Mouse (Mus musculus): ENCODE results near the gene Nemp1. TPM values are rescaled to one million over a fixed set of nuclear protein-coding genes. Genes with fewer than 3 reads are reported as not detected.

The Nemp1 gene
- polyA plus RNA-seq, 1 experiment from 2014 or later: 9.9 TPM

- no peaks in the 10 kb centered on the region for H3K36me3 ChIP-seq (replicated peaks)
- H3K4me1 ChIP-seq: peaks cover 14% of the 10 kb centered on the region
- H3K27me3 ChIP-seq (ENCODE audit: poor library complexity, severe bottlenecking): no peaks in the 10 kb centered on the region
- H3K9me3 ChIP-seq: peaks cover 6% of the 10 kb centered on the region; the same call in 1 of the 2 replicates
- no peak for DNase-seq (ENCODE audit: extremely low spot score, low spot score)
- no peak overlapping the region for H3K4me3 ChIP-seq
- WGBS: 88% methylated on average over 3 of the region's 3 CpGs
- H3K27ac ChIP-seq: no peak overlapping the region
Observed at GRCm38 (mm10) chr10:127626433-127626832, 40.3 kb upstream of the Nemp1 start.

GRCm38 (mm10) chr10:127631261-127632214 lies 35.2 kb upstream of the Nemp1 start:
- H3K4me3 ChIP-seq: no peak overlapping the region
- no peak overlapping the region for H3K27ac ChIP-seq
- H3K36me3 ChIP-seq (replicated peaks): no peaks in the 10 kb centered on the region
- no peaks in the 10 kb centered on the region for H3K27me3 ChIP-seq (ENCODE audit: poor library complexity, severe bottlenecking)
- 84% methylated on average over 10 of the region's 10 CpGs for WGBS
- DNase-seq (ENCODE audit: extremely low spot score, low spot score): no peak
- no peaks in the 10 kb centered on the region for H3K4me1 ChIP-seq
- H3K9me3 ChIP-seq: peaks cover 4% of the 10 kb centered on the region; the same call in 1 of the 2 replicates

GRCm38 (mm10) chr10:127632668-127633271 lies 33.9 kb upstream of the Nemp1 start:
- DNase-seq (ENCODE audit: extremely low spot score, low spot score): no peak
- no peak overlapping the region for H3K4me3 ChIP-seq
- no peaks in the 10 kb centered on the region for H3K27me3 ChIP-seq (ENCODE audit: poor library complexity, severe bottlenecking)
- WGBS: 86% methylated on average over 7 of the region's 7 CpGs
- H3K9me3 ChIP-seq: no peaks in the 10 kb centered on the region
- H3K4me1 ChIP-seq: no peaks in the 10 kb centered on the region
- H3K27ac ChIP-seq: no peak overlapping the region
- H3K36me3 ChIP-seq (replicated peaks): no peaks in the 10 kb centered on the region

GRCm38 (mm10) chr10:127640421-127640820 lies 26.3 kb upstream of the Nemp1 start:
- peaks cover 29% of the 10 kb centered on the region for H3K4me1 ChIP-seq
- no peak for DNase-seq (ENCODE audit: extremely low spot score, low spot score)
- 72% methylated on average over 5 of the region's 5 CpGs for WGBS
- H3K27ac ChIP-seq: no peak overlapping the region
- peaks cover 43% of the 10 kb centered on the region for H3K27me3 ChIP-seq (ENCODE audit: poor library complexity, severe bottlenecking)
- no peaks in the 10 kb centered on the region for H3K36me3 ChIP-seq (replicated peaks)
- H3K4me3 ChIP-seq: no peak overlapping the region
- H3K9me3 ChIP-seq: no peaks in the 10 kb centered on the region

- Histone ChIP-seq H3K4me1 (peaks cover 29% of the 10 kb centered on the region), H3K4me3 (peak overlapping the region; percentile 50), H3K27me3 (ENCODE audit: poor library complexity, severe bottlenecking) (peaks cover 43% of the 10 kb centered on the region), H3K27ac (peak overlapping the region; percentile 84), H3K9me3 (no peaks in the 10 kb centered on the region), H3K36me3 (replicated peaks) (no peaks in the 10 kb centered on the region)
- peak; percentile 77 for DNase-seq (ENCODE audit: extremely low spot score, low spot score)
- 8% methylated on average over 19 of the region's 19 CpGs for WGBS
Observed at GRCm38 (mm10) chr10:127641861-127642771, 24.6 kb upstream of the Nemp1 start.

GRCm38 (mm10) chr10:127642772-127643552 lies 23.7 kb upstream of the Nemp1 start, which contains the start of gene Stat6:
Gene Stat6, plus strand, starts transcription at chr10:127642986.
- peak; percentile 59 for DNase-seq (ENCODE audit: extremely low spot score, low spot score)
- Histone ChIP-seq H3K36me3 (replicated peaks) (no peaks in the 10 kb centered on the region), H3K27ac (peak within 1 kb of the TSS; percentile 84), H3K4me3 (peak within 1 kb of the TSS; percentile 50), H3K4me1 (peaks cover 35% of the 10 kb centered on the region), H3K27me3 (ENCODE audit: poor library complexity, severe bottlenecking) (peaks cover 43% of the 10 kb centered on the region), H3K9me3 (no peaks in the 10 kb centered on the region)
- WGBS: 4% methylated on average over 37 of the region's 37 CpGs

GRCm38 (mm10) chr10:127643553-127644238 lies 23.0 kb upstream of the Nemp1 start:
- Histone ChIP-seq H3K4me3 (peak overlapping the region; percentile 50), H3K27ac (peak overlapping the region; percentile 84), H3K36me3 (replicated peaks) (no peaks in the 10 kb centered on the region), H3K27me3 (ENCODE audit: poor library complexity, severe bottlenecking) (peaks cover 43% of the 10 kb centered on the region), H3K4me1 (peaks cover 38% of the 10 kb centered on the region), H3K9me3 (no peaks in the 10 kb centered on the region)
- WGBS: 4% methylated on average over 25 of the region's 25 CpGs
- DNase-seq (ENCODE audit: extremely low spot score, low spot score): no peak

GRCm38 (mm10) chr10:127645791-127646190 lies 20.9 kb upstream of the Nemp1 start:
- H3K4me3 ChIP-seq: no peak overlapping the region
- no peaks in the 10 kb centered on the region for H3K36me3 ChIP-seq (replicated peaks)
- H3K27me3 ChIP-seq (ENCODE audit: poor library complexity, severe bottlenecking): peaks cover 38% of the 10 kb centered on the region
- WGBS: 33% methylated on average over 2 of the region's 2 CpGs
- H3K9me3 ChIP-seq: no peaks in the 10 kb centered on the region
- H3K4me1 ChIP-seq: peaks cover 38% of the 10 kb centered on the region
- no peak for DNase-seq (ENCODE audit: extremely low spot score, low spot score)
- H3K27ac ChIP-seq: no peak overlapping the region

GRCm38 (mm10) chr10:127652906-127653638 lies 13.6 kb upstream of the Nemp1 start:
- no peaks in the 10 kb centered on the region for H3K9me3 ChIP-seq
- no peak overlapping the region for H3K27ac ChIP-seq
- no peak for DNase-seq (ENCODE audit: extremely low spot score, low spot score)
- H3K4me1 ChIP-seq: peaks cover 19% of the 10 kb centered on the region
- no peak overlapping the region for H3K4me3 ChIP-seq
- H3K36me3 ChIP-seq (replicated peaks): no peaks in the 10 kb centered on the region; the same call in 1 of the 2 replicates
- 55% methylated on average over 21 of the region's 21 CpGs for WGBS
- H3K27me3 ChIP-seq (ENCODE audit: poor library complexity, severe bottlenecking): peaks cover 9% of the 10 kb centered on the region

GRCm38 (mm10) chr10:127654970-127655579 lies 11.6 kb upstream of the Nemp1 start:
- DNase-seq (ENCODE audit: extremely low spot score, low spot score): no peak
- Histone ChIP-seq H3K36me3 (replicated peaks) (no peaks in the 10 kb centered on the region; the same call in 1 of the 2 replicates), H3K27ac (no peak overlapping the region), H3K4me1 (peaks cover 27% of the 10 kb centered on the region), H3K4me3 (no peak overlapping the region), H3K27me3 (ENCODE audit: poor library complexity, severe bottlenecking) (peaks cover 29% of the 10 kb centered on the region), H3K9me3 (no peaks in the 10 kb centered on the region)
- WGBS: 78% methylated on average over 16 of the region's 16 CpGs
